Mouse (Mus musculus) embryonic facial prominence, embryonic 10.5 days (tissue): ENCODE data around the gene Sirt3. TPM values are rescaled to one million over a fixed set of nuclear protein-coding genes. Genes with fewer than 3 reads are reported as not detected.
A peak's percentile ranks its signal among the peaks of the same experiment; 100 is the strongest.
"Not testable (repeated sequence)": the region's sequence is repeated elsewhere in the genome, so short reads cannot be mapped to it uniquely, and the experiment has no call there.

Source experiments
- DNase-seq: peaks from one replicate; pipeline ENCODE4 v3.0.0-alpha.2; 2017; ENCODE audit warnings: low spot score
- H3K27ac ChIP-seq: fragments of 300-500 bp; sonication (generic); replicated peaks from 2 replicates; pipeline ENCODE4 v1.5.1; 2016; ENCODE audit warnings: mild to moderate bottlenecking
- H3K27me3 ChIP-seq: fragments of 300-500 bp; sonication (generic); replicated peaks from 2 replicates; pipeline ENCODE4 v1.6.1; 2016; ENCODE audit warnings: low read depth, mild to moderate bottlenecking; ENCODE audit not compliant: poor library complexity, severe bottlenecking
- H3K36me3 ChIP-seq: fragments of 300-500 bp; sonication (generic); replicated peaks from 2 replicates; pipeline ENCODE4 v1.6.1; 2016; ENCODE audit warnings: mild to moderate bottlenecking, moderate library complexity
- H3K4me1 ChIP-seq: fragments of 300-500 bp; sonication (generic); 2 replicates; pipeline ENCODE4 v1.6.1; 2016
- H3K4me3 ChIP-seq: fragments of 300-500 bp; sonication (generic); 2 replicates; pipeline ENCODE4 v1.5.1; 2016; ENCODE audit warnings: mild to moderate bottlenecking, moderate library complexity
- H3K9me3 ChIP-seq: fragments of 300-500 bp; sonication (generic); 2 replicates; pipeline ENCODE4 v1.6.1; 2016; ENCODE audit warnings: mild to moderate bottlenecking
- WGBS: fragments of 180-500 bp; shearing (Covaris S2); methylation state at CpG from one replicate; pipeline ENCODE4 v1.1.7; 2016; 5-methylcytosine and 5-hydroxymethylcytosine counted together
- polyA plus RNA-seq: library from polyadenylated mRNA; unstranded; fragments of >200 nt; fragmentation: Nextera tagmentation; extraction: Ambion mirVana; gene quantifications from 2 replicates; pipeline ENCODE4 v1.2.1, GENCODE M21; 2016

The Sirt3 gene
- polyA plus RNA-seq, 1 experiment from 2014 or later: 24.5 TPM

DNA sequence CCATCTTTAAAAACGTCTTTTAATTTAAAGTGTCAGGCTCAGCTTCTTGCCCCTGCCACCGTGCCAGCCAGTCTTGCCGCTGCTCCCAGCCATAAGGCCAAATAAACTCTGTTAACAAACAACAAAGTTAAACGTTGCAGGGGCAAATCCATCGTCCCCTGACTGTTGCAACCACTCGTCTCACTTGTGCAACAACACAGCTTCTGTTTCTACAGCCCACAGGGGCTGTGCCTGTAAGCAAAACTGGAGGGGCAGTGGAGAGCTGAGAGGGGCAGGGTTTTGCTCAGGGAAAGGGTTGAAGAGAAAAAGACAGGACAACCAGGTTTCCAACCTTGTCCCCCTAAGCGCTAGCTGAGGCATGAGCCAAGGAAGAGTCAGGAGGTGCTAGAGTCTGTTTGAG lies 26.1 kb upstream of the Sirt3 start:
- peaks cover 19% of the 10 kb centered on the region for H3K4me1 ChIP-seq
- DNase-seq: no peak
- H3K27me3 ChIP-seq: no peaks in the 10 kb centered on the region; the same call in 1 of the 2 replicates
- peak overlapping the region; percentile 53; the same call in 1 of the 2 replicates for H3K4me3 ChIP-seq
- no peaks in the 10 kb centered on the region for H3K36me3 ChIP-seq
- no peaks in the 10 kb centered on the region for H3K9me3 ChIP-seq
- WGBS: 48% methylated on average over 7 of the region's 7 CpGs
- no peak overlapping the region for H3K27ac ChIP-seq

DNA sequence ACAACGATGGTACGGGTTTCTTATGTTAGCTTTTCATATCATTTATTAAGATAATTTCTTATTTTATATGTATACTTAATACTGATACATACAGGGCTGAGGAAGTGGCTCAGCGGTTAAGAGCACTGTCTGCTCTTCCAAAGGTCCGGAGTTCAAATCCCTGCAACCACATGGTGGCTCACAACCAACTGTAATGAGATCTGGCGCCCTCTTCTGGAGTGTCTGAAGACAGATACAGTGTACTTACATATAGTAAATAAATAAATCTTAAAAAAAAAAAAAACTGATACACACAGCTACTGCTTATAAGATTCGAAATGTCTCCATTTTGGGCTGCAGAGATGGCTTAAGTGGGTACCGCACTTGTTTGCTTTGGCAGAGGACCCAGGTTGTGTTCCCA lies 25.6 kb upstream of the Sirt3 start:
- Histone ChIP-seq H3K9me3 (no peaks in the 10 kb centered on the region), H3K36me3 (no peaks in the 10 kb centered on the region), H3K4me3 (no peak overlapping the region), H3K4me1 (peaks cover 20% of the 10 kb centered on the region), H3K27me3 (no peaks in the 10 kb centered on the region; the same call in 1 of the 2 replicates), H3K27ac (no peak overlapping the region)
- DNase-seq: no peak
- WGBS: 86% methylated on average over 7 of the region's 7 CpGs

DNA sequence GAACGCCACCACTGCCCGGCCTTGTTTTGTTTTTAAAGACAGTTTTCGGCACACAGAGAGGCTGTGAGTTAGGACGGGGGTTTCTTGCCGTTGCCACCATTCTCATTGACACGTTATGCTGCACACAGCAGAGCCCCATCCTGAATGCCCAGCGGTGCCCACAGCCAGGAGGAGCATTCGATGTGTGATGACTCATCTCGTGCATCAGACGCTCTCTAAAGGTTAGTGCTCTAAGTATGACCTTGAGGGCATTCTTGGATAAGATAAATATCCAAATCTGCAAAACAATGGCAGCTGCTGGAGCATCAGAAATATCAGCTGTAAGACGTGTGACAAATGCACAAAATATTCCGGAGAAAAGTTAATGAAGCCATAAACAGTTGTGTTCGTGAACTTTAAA lies 25.0 kb upstream of the Sirt3 start:
- H3K27me3 ChIP-seq: no peaks in the 10 kb centered on the region; the same call in 1 of the 2 replicates
- H3K4me3 ChIP-seq: no peak overlapping the region
- H3K27ac ChIP-seq: no peak overlapping the region
- WGBS: 87% methylated on average over 13 of the region's 13 CpGs
- no peak for DNase-seq
- H3K9me3 ChIP-seq: no peaks in the 10 kb centered on the region
- H3K36me3 ChIP-seq: no peaks in the 10 kb centered on the region
- H3K4me1 ChIP-seq: peaks cover 26% of the 10 kb centered on the region

DNA sequence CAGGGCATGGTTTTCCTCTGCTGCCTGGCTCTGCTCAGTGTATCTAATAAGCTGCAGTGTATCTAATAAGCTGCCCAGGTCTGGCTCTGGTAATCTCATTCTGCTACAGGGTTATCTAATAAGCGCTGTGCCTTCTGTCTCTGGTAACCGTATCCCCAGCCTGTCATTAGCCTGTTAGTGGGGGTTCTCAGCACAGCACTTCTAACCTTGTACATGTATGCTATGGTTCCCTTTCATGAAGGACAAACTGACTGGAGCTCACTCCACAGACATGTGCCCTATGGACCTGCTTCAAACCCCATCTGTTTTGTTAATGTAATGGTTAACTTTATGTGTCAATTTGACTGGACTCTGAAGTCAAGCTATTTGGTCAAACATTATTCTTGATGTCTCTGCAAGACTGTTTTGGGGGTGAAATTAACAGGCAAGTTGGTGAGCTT lies 23.6 kb upstream of the Sirt3 start:
- Histone ChIP-seq H3K4me1 (peaks cover 31% of the 10 kb centered on the region), H3K4me3 (no peak overlapping the region), H3K27ac (no peak overlapping the region), H3K27me3 (no peaks in the 10 kb centered on the region; the same call in 1 of the 2 replicates), H3K9me3 (no peaks in the 10 kb centered on the region), H3K36me3 (no peaks in the 10 kb centered on the region)
- DNase-seq: no peak
- WGBS: 83% methylated on average over 2 of the region's 2 CpGs

DNA sequence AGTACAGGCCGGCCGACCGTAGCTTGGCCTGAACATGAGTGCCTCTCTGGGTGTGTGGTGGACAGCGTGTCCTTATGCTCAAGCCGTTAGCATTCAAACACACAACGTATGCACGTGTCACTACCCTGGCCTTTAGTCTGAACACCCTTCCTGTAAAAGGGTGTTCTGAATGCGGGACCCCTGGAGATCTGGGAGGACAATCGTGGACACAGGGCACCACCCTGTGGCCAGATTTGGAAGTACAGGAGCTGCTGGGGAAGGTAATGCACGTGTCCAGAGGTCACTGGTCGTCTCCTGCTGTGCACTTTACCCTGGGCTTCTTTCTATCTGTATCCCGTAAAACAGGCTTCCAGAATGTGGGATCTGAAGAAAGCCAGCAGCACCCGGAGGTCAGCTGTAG lies 21.1 kb upstream of the Sirt3 start:
- Histone ChIP-seq H3K27me3 (no peaks in the 10 kb centered on the region), H3K4me1 (peaks cover 20% of the 10 kb centered on the region), H3K4me3 (no peak overlapping the region), H3K27ac (no peak overlapping the region), H3K36me3 (peaks cover 14% of the 10 kb centered on the region), H3K9me3 (no peaks in the 10 kb centered on the region)
- DNase-seq: peak; percentile 87
- WGBS: 24% methylated on average over 13 of the region's 13 CpGs

DNA sequence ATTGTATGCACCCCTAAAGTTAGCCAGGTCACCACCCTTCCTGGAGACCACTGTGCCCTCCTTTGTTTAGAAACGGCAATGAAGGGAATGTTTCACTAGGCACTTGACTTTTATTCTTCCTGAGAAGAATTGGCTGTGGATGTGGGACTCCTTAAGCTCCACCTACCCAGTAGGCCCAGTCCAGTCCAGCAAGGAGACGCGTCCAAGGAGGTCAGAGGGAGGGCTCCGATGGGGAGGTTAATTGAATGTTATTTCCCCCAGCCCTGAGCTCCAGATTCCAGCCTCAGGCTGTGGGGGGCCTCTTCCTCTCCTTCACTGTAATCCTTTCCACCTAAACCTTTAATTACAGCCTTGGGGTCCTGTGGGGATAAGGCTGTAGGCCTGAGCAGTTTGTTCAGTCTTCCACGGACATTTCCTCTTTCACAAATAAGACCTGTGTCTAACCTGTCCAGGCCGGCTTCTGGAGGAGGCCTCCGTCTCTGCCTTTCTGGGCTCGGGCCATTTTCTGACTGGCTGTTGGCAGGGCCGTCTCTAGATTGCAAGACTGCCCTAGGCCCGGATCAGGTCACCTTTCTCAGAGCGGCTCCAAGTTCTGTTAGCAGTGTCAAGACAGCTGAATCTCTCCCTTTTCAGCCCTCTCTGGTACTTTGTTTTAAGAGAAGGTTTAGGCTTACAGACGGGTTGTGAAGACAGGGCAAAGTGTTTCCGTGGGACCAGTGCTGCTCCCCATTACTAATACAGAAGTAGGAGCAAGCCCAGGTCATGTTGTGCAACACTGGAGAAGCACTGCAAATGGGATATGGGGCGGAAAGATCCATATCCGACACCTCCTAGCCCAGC lies 20.1 kb upstream of the Sirt3 start:
- Histone ChIP-seq H3K36me3 (peaks cover 23% of the 10 kb centered on the region), H3K4me3 (no peak overlapping the region), H3K4me1 (peaks cover 18% of the 10 kb centered on the region), H3K9me3 (no peaks in the 10 kb centered on the region), H3K27ac (peak overlapping the region; percentile 54), H3K27me3 (no peaks in the 10 kb centered on the region)
- peak; percentile 42 for DNase-seq
- WGBS: 54% methylated on average over 15 of the region's 15 CpGs

DNA sequence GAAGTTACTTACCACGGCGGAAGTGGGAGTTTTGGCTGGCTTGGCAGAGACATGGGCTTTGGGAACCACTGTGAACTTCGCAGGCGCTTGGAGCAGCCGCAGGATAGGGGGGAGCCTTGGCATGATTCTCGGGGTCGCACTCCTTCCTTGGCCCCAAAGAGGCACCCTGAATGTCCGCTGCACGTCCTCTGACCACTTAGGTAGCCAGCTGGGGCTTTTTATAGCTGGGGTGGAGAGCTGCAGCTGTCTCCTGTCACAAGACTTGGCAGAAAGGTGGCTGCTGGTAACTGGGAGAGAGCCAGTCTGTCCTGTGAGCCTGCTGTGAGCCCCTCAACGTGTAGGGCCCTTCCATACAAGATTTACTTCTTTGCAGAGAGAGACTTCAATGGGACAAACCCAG lies 18.1 kb upstream of the Sirt3 start, which contains the start of gene Cox8b:
Gene Cox8b (minus strand): TSS at position 227 of the 400 bp plus-strand sequence.
- Histone ChIP-seq H3K27ac (no peak within 1 kb of the TSS), H3K36me3 (peaks cover 43% of the 10 kb centered on the region), H3K4me1 (peaks cover 18% of the 10 kb centered on the region), H3K27me3 (no peaks in the 10 kb centered on the region), H3K4me3 (no peak within 1 kb of the TSS), H3K9me3 (no peaks in the 10 kb centered on the region)
- no peak for DNase-seq
- 82% methylated on average over 10 of the region's 10 CpGs for WGBS

DNA sequence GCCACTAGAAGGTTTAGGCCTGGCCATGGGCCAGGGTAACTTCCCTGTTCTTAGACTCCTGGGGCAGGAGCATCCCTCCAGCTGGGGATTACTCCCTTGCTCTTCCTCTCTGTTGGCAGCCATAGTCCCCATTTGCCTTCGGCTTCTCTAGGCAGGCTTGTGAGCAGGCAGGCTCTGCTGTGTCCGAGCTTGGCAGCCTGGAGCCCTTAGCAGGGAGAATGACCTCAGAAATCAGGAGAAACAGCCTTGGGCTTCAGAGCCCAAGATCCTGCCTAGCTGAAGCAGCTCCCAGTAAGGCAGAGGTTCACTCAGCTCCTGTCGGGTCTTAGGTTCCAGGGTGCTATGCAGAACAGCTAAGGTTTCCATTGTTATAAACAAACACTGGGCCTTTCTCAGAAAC lies 17.0 kb upstream of the Sirt3 start:
- Histone ChIP-seq H3K27ac (no peak overlapping the region), H3K27me3 (no peaks in the 10 kb centered on the region), H3K4me1 (peaks cover 18% of the 10 kb centered on the region), H3K36me3 (peaks cover 52% of the 10 kb centered on the region), H3K9me3 (no peaks in the 10 kb centered on the region), H3K4me3 (no peak overlapping the region)
- no peak for DNase-seq
- 75% methylated on average over 3 of the region's 3 CpGs for WGBS

DNA sequence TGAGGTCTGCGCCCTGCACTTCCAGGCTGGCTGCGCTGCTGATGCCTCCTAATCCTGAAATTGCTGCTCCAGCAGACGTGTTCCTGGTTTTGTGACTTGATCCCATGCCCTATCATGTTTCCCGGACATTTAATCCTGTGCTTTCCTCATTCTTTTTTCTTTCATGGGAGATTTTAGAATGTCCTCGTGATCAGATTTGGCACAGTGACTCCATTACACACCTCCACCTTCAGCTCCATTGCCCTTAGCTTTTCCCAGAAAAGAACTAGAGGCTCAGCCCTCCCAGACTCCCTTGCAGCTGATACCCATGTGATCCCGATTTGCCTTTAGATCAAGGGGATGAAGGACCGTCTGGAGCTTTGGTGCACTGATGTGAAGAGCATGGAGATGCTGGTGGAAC lies 15.8 kb upstream of the Sirt3 start:
- 80% methylated on average over 7 of the region's 7 CpGs for WGBS

DNA sequence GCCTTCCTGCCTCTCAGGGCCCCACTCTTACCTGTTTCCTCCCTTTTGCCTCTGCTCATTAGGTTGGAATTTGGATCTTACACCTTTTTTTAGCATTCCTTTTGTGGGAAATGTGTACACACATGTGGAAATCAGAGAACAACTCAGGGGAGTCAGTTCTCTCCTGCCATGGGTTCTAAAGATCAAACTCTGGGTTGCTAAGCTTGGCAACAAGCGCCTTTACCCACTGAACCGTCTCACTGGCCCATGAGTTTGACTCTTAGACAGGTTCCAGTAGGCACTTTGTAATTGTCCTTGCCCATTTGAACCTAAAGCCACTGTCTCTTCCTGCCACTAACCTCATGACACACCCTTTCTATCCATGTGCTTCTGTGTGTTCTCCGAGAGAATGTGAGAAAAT lies 12.5 kb upstream of the Sirt3 start:
- DNase-seq: no peak
- Histone ChIP-seq H3K36me3 (peaks cover 88% of the 10 kb centered on the region), H3K27ac (no peak overlapping the region), H3K27me3 (no peaks in the 10 kb centered on the region), H3K4me3 (no peak overlapping the region), H3K9me3 (no peaks in the 10 kb centered on the region), H3K4me1 (no peaks in the 10 kb centered on the region)
- 94% methylated on average over 3 of the region's 3 CpGs for WGBS

More for the DNA sequence above, 15.8 kb upstream of the Sirt3 start:
- Histone ChIP-seq H3K4me3 (no peak overlapping the region), H3K27me3 (no peaks in the 10 kb centered on the region), H3K36me3 (peaks cover 65% of the 10 kb centered on the region), H3K27ac (no peak overlapping the region), H3K4me1 (peaks cover 13% of the 10 kb centered on the region), H3K9me3 (no peaks in the 10 kb centered on the region)
- DNase-seq: no peak

DNA sequence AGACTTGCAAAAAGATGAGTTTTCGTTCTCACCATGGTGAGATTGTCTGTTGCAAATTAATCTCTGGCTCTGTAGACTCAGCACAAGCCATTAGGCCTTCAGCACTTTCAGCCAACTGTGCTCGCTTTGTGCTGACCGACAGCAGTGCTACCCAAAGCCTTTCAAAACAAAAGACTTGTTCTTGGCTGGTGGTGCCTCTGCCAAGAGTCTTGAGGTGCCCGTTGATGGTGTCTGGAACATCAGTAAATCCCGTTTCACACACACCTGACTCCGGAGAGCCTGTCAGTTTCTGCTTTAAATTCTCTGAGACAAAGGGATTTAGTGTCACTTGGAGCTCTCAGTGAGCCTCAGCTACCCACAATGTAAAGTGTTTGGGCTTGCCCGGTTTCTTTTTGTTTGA lies 11.9 kb upstream of the Sirt3 start:
- Histone ChIP-seq H3K36me3 (peaks cover 89% of the 10 kb centered on the region), H3K9me3 (no peaks in the 10 kb centered on the region), H3K27ac (no peak overlapping the region), H3K27me3 (no peaks in the 10 kb centered on the region), H3K4me3 (no peak overlapping the region), H3K4me1 (no peaks in the 10 kb centered on the region)
- no peak for DNase-seq
- 91% methylated on average over 7 of the region's 7 CpGs for WGBS

DNA sequence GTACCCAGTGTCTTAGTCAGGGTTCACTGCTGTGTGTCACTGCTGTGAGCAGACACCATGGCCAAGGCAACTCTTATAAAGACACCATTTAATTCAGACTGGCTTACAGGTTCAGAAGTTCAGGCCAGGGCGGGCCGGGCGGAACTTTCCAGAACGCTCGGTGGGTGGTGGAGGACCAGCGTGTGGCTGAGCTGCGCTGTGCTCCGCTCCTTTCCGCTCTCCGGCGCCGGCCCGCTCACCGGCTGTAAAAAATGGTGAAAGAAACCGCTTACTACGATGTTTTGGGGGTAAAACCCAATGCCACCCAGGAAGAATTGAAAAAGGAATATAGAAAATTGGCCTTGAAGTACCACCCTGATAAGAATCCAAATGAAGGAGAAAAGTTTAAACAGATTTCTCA lies 8.5 kb upstream of the Sirt3 start:
- peaks cover 89% of the 10 kb centered on the region for H3K36me3 ChIP-seq
- DNase-seq: not testable (repeated sequence)
- WGBS: 97% methylated on average over 16 of the region's 16 CpGs

DNA sequence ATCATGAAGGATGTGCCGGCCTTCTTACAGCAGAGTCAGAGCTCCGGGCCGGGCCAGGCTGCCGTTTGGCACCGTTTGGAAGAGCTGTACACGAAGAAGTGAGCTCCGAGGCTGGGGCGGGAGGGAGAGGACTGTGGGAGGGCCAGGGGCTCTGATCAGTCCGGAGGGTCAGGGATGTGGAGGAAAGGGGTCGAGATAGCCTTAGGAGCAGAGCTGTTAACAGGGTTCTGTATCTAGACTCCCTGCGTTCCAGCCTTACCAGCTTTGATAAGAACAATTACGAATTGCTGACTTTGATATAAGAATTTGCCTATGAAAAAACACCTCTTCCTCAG lies 327 bp upstream of the Sirt3 start:
- Histone ChIP-seq H3K9me3 (no peaks in the 10 kb centered on the region), H3K27ac (peak overlapping the region; percentile 88), H3K4me1 (peaks cover 23% of the 10 kb centered on the region), H3K4me3 (peak overlapping the region; percentile 98), H3K27me3 (no peaks in the 10 kb centered on the region), H3K36me3 (peaks cover 43% of the 10 kb centered on the region)
- under 1% methylated on average over 12 of the region's 12 CpGs for WGBS
- DNase-seq: no peak

More for the DNA sequence above, 8.5 kb upstream of the Sirt3 start:
- not testable (repeated sequence) for H3K27ac ChIP-seq, H3K4me1 ChIP-seq, H3K9me3 ChIP-seq, H3K4me3 ChIP-seq, H3K27me3 ChIP-seq
